Mouse (Mus musculus): ENCODE measurements at regions not wholly inside any gene's neighbourhood (a gene's known extent, or its start where the extent isn't known, plus 50 kb on each side); places are given as distances from the start of the nearest gene placed in this dataset.

GRCm38 (mm10) chr8:127820741-127821170 is 537.6 kb upstream of the Nrp1 start:
- no peak for DNase-seq

- no peak for DNase-seq
These were observed 536.8 kb upstream of the Nrp1 start for GRCm38 (mm10) chr8:127821646-127822045.

- no peak for DNase-seq
These were observed 533.4 kb upstream of the Nrp1 start for GRCm38 (mm10) chr8:127825041-127825440.

DNA sequence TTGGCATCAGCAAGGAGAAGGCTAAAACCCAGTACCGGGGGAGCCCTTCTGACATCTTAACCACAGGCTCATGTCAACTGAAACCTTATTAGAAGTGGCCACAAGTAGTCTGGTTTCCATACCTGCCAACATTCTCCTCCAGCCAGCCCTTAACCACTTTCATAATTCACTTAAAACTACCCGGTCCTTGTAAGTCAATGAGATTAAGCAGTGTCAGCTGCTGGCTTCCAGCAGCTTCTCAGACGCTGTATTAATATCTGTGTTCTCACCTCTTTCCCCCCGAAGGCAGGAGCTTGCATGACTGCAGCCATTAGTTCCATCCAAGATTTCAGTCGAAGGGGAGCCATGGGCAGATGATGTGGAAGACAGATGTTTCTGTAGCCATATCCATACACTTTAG is 530.6 kb upstream of the Nrp1 start:
- DNase-seq = no peak

- no peak for DNase-seq
These were observed 528.7 kb upstream of the Nrp1 start for GRCm38 (mm10) chr8:127829659-127830058.

DNA sequence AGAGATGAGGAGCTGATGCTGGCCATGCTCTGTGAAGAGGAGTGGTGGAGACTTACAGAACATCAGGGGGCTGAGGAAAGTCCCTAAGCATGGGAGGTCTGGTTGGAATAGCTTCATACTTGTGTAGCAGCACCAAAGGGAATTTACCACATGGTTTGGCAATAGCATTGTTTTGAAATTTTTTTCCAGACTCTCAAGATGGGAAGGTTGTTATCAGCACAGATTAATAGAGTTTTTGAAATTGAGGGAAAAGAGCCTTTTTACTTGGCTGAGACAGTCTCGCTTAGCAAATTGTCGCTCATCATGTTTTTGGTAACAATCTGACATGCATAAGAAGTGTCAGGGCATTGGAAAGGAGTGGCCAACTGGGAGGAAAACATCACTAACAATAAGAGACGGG is 524.4 kb upstream of the Nrp1 start:
- DNase-seq = no peak

GRCm38 (mm10) chr8:127836410-127837206 is 521.8 kb upstream of the Nrp1 start:
- DNase-seq = no peak

- DNase-seq = no peak
These were observed 520.1 kb upstream of the Nrp1 start for GRCm38 (mm10) chr8:127838311-127838710.

GRCm38 (mm10) chr8:127847332-127848018 is 510.9 kb upstream of the Nrp1 start:
- DNase-seq = no peak

DNA sequence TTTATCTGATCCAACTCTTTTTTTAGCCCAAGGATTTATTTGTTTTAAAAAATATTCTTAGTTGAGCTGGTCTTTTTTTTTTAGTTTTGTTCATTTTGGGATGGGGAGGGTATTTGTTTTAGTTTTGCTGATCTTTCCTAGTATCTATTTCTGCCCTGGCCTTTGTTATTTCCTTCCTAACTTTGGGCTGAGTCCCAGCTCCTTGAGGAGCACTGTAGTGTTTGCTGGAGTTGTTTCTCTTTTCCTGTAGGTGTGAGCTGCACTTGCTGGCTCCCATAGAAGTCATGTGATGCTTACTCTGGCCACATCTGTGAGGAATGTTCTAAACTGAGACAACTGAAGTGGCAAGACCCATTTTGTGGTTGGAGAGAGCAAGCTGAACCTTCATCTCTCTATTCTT is 508.5 kb upstream of the Nrp1 start:
- no peak for DNase-seq

GRCm38 (mm10) chr8:127855653-127856300 is 502.6 kb upstream of the Nrp1 start:
- no peak for DNase-seq

- DNase-seq = no peak
These were observed 501.9 kb upstream of the Nrp1 start for GRCm38 (mm10) chr8:127856351-127857135.

- DNase-seq = no peak
These were observed 499.4 kb upstream of the Nrp1 start for GRCm38 (mm10) chr8:127859036-127859435.

DNA sequence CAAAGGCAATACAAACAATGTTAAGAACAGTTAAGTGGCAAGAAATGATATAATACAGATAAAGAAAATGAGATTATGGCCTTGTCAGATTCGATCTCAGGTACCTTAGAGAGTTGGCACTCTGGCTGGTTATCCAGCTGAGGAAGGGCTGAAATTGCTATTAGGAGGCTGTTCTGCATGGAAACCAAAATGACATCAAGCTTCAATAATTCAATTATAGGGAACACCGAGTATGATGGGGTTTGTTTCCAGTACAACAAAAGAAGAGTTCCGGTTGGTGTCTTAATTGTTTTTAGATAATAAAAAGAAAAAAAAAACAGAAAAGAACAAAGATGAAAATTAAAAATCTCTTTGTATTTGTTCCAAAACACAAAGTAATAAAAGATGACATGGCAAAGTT is 498.0 kb upstream of the Nrp1 start:
- no peak for DNase-seq

DNA sequence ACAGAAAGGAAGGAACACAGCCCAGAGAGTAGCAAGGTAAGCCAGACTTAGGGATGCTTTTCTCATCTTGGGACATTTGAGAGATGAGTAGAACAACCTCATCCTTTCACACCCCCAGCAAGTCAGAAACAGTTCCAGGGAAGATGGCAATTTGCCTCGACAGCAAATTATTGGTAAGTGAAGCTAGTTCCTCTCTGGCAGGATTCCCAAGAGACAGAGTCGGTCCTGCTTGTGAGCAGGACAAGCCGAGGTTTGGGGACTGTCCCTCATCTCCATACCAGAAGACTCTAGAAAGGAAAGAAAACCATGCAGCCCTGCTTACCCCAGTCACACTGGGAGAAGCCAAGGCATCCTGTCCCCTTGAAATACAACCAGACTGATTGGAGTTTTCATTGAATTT is 497.5 kb upstream of the Nrp1 start:
- no peak for DNase-seq

DNA sequence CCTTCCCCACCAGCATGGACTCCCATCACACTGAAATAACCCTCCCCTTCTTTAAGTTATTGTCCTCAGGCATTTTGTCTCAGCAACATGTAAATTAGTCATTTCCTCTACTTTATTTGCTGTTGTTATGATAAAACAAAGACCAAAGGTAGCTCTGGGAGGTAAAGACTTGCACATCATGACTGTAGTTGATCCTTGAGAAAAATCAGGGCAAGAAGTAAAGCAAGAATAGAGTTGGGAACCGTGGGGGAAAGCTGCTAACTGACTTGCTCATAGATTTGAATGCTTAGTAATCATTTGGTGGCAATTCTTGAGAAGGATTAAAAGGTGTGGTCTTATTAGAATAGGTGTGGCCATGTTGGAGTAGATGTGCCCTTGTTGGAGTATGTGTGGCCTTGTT is 473.8 kb upstream of the Nrp1 start:
- DNase-seq = no peak

GRCm38 (mm10) chr8:127885211-127885610 is 473.2 kb upstream of the Nrp1 start:
- DNase-seq = no peak

DNA sequence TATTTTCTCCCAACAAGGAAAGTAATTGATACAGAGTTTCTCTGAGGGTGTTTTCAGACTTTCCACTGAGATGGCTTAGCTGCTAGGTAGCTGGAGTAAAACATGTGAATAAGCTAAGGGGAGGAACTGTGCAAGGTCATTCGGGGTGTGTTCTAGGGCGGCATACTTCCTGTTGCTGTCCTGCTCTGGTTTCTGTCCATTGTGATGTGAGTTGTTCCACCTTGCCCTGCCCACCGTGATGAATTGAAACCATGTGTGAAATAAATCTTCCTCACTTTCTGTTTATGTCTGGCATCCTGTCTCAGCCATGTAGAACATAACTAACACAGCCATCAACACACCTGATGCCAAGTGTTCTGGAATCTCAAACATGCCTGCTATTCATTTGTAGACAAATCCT is 472.6 kb upstream of the Nrp1 start:
- no peak for DNase-seq

- DNase-seq = no peak
These were observed 467.7 kb upstream of the Nrp1 start for GRCm38 (mm10) chr8:127890729-127891128.

DNA sequence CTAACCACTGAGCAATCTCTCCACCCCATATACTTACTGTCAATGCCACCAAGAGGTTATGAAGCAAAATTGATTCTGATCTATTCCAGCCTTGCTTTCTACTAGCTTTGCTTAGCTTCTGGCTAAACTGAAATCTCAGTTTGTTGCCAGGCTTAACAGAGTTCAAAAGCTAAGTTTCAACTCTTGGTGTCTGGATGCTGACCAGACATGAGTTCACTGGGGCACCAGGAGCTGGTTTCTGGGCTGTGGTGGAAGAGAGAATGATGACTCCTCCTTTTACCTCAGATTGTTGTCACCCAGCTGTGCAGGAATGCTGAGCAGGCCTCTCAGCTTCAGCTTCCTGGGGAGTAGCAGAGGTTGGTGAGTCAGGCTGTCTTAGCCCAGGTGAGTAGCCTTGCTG is 464.1 kb upstream of the Nrp1 start:
- DNase-seq = no peak

GRCm38 (mm10) chr8:127908436-127908835 is 450.0 kb upstream of the Nrp1 start:
- peak; percentile 35 for DNase-seq

GRCm38 (mm10) chr8:127909580-127909979 is 448.8 kb upstream of the Nrp1 start:
- no peak for DNase-seq

DNA sequence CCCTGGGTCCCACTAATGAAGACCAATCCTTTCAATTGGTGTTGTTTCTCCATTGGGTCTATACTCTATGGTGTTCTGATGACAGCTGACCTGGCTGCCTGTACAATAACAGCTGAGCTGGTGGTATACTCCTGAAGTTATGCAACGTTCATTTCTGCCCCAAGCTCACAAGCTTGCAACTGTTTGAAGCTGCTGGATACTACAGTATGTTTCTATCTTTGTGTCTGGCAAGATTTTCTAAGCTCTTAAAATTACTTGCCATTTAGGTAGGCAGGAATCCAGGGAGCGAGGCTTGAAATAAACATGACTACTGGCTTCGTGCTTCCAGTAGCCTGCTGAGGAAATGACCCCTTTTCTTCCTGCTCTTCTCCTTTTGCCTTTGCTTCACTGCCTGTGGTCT is 444.3 kb upstream of the Nrp1 start:
- no peak for DNase-seq
